Mouse (Mus musculus) spleen, embryonic (tissue): Measurements from ENCODE around the gene Espl1.
"Not testable (repeated sequence)": the region's sequence is repeated elsewhere in the genome, so short reads cannot be mapped to it uniquely, and the experiment has no call there.

Experiments used
- CTCF ChIA-PET: fragments of 350-600 bp; sonication (Branson Sonifier 250); formaldehyde crosslinking; loops from one replicate; lab custom pipeline; 2022; lab: Charles Lee

Gene Espl1

DNA sequence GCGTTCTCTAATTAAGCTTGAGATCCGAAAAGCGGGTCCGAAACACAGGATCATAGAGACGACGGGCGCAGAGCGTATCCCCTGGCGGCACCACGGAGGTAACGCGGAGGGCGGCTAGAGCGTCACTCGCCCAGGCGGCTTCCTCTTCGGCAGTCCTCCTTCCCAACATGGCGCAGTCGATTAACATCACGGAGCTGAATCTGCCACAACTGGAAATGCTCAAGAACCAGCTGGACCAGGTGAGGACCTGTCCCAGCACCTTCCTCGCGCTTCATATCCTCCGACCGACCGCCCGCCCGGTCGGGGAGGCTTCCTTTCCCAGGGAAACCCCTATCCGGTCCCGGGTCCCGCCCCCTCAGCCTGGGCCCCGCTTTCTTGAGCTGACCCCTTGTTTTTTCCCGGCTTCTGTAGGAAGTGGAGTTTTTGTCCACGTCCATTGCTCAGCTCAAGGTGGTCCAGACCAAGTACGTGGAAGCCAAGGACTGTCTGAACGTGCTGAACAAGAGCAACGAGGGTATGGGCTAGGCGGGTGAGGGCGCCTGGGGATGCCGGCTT is 30.0 kb downstream of the Espl1 start, which contains the start of gene Pfdn5:
Pfdn5 (plus strand) TSS at position 95 of the 555 bp plus-strand sequence.
- CTCF ChIA-PET = interaction anchor here (0.6 kb wide), 2 partner anchors 9 to 161 kb away, joined by 3 read pairs; no protein-coding TSS in a partner anchor

DNA sequence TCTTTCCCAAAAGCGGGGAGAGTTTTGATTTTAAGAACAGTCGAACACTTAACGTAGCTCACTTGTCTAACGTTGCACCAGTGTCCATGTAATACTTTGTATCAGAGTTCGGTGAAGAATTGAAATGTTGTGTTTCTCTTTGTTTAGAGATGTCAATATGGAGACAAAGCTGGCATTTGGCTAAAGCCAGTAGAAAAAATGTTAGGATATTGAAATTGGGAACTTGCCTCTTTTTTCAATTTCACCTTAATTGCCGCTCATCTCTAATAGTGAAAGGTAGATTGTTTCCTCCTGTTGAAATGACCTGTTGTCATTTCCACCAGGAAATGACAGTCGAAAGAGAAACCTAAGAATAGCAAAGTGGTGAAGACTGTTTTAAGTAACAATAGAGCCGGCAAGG is 30.8 kb downstream of the Espl1 start:
- CTCF ChIA-PET = interaction anchor here (0.6 kb wide), 1 partner anchor 161 kb away, joined by 3 read pairs; no protein-coding TSS in a partner anchor

DNA sequence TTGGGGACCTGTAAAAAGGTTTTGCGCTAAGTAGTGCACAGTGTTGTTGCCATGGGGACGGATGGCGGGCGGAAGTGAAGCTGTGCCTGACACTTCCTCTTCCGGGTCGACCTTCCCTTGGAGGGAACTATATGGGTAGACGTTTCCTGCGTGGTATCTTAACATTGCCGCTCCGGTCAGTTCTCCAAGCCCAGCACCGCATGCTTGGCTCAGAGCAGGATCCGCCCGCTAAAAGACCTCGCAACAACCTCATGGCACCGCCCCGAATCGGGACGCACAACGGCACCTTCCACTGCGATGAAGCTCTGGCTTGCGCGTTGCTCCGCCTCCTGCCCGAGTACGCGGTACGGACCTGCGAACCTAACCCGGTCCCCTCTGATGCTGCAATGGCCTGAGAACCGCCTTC is 35.5 kb downstream of the Espl1 start, which contains the start of gene Myg1:
Myg1 (plus strand) TSS at position 100 of the 406 bp plus-strand sequence.
- CTCF ChIA-PET = interaction anchor here (1.1 kb wide), 1 partner anchor 12 kb away, joined by 4 read pairs; no protein-coding TSS in a partner anchor

DNA sequence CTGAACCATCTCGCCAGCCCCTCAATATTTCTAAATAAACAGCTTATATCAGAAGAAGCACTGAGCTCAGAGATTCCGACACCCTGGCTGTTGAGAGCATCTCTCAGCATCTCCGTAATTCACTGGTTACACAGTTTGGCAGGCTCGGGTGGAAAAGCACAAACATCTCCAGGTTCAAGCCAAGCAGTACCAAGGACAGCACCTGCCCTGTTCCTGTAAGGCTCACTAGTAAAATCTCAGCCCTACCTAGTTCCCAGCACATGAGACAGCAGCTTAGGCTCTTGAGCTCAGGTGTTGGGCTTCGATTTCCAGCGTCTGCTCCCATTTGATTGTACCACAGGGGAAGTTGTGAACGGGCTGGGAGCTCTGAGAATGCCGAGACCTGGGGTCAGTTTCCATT is 39.2 kb downstream of the Espl1 start:
- CTCF ChIA-PET = no interaction called here

DNA sequence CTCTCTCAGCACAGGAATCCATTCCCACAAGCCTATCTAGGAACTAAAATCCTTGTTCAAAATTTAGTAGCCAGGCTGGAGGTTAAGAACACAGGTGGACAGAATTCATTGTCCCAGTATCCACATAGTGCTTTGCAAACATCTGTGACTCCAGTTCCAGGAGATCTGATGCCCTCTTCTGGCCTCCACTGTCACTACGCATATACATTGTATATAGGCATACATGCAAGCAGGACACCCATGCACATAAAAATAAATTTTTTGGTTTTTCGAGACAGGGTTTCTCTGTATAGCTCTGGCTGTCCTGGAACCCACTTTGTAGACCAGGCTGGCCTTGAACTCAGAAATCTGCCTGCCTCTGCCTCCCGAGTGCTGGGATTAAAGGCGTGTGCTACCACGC is 39.9 kb downstream of the Espl1 start:
- CTCF ChIA-PET = not testable (repeated sequence)

DNA sequence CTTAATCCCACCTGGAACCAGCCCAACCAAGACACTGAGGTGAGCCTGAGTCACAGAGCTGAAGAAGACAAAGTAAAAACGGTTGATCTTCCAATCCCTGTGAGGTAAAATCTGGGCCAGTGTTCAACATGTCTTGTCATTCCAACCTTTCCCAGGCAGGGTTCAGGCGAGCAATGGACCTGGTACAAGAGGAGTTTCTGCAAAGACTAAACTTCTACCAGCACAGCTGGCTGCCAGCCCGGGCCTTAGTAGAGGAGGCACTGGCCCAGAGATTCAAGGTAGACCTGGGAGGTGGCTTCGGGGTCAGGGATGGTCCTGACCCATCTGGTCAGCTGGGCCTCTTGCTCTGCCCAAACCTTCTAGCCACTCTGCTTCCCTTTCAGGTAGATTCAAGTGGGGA is 40.9 kb downstream of the Espl1 start:
- CTCF ChIA-PET = no interaction called here

DNA sequence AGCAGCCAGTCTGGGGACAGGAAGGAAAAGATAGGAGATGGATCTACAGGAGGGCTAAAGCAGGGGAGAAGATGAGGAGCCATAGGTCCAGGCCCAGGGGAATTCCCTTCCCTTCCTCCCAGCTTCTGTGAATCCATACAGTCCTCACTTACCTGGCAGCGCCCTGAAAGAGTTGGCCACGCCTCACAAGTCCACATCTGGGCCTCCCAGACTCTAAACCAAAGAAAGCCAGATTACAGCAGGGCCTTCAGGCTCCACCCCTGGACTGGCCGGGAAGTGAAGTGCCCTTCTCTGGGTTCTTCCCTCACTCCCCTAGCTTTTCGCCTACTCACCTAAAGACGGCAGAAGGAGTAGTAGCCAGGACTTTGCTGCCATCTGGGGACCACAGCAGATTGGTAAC is 43.5 kb downstream of the Espl1 start:
- CTCF ChIA-PET = no interaction called here

DNA sequence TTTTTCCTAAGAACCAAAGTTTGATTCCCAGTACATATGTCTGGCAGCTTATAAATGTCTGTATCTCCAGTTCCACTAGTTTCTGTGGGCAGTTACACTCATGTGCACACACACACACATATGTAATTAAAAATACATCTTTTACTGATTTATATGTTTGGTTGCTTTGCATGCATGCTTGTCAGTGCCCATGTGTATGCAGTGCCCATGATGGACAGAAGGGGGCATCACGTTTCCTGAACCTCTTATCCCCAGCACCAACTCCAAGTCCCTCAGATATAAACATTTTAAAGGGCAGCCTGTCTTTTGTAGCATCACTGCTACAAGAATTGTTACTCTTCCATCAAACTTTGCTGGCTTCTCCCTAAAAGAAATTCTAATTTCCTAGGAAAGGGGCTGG is 45.5 kb downstream of the Espl1 start:
- CTCF ChIA-PET = interaction anchor here (0.7 kb wide), 2 partner anchors 44 to 157 kb away, joined by 3 to 6 read pairs; no protein-coding TSS in a partner anchor

DNA sequence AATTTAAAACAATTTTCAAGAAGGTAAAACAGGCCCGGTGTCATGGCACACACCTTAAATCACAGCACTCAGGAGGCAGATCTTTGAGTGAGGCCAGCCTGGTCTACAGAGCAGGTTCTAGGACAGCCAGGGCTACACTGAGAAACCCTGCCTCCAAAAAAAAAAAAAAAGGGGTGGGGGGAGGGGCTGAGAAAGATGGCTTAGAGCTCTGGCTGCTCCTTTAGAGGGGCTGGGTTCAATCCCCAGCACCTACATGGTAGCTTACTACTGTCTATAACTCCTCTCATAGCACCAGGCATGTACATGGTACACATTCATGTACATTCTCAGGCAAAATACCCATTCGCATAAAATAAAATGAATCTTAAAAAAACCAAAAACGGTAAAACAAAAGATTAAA is 48.4 kb downstream of the Espl1 start:
- CTCF ChIA-PET = interaction anchor here (0.5 kb wide), 1 partner anchor 71 kb away, joined by 9 read pairs; no protein-coding TSS in a partner anchor

DNA sequence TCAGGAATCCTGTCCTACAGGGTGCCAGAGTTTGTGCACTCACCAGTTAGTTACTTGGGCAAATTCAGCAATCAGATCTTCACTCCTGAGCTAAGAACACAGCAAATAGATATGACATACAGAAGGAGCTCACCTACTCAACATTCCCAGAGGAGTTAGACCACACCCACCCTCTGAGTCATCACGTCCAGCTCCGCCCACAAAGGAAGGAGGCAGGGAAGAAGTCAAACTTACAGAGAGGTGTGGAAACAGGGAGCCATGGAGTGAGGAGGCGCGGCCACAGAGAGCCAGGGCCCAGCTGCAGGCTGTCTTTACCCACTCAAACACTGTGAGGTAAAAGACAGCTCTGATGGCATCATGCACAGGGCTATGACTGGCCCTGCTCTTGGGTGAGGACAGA is 50.4 kb downstream of the Espl1 start:
- CTCF ChIA-PET = interaction anchor here (0.5 kb wide), 1 partner anchor 368 kb away, joined by 5 read pairs; no protein-coding TSS in a partner anchor

DNA sequence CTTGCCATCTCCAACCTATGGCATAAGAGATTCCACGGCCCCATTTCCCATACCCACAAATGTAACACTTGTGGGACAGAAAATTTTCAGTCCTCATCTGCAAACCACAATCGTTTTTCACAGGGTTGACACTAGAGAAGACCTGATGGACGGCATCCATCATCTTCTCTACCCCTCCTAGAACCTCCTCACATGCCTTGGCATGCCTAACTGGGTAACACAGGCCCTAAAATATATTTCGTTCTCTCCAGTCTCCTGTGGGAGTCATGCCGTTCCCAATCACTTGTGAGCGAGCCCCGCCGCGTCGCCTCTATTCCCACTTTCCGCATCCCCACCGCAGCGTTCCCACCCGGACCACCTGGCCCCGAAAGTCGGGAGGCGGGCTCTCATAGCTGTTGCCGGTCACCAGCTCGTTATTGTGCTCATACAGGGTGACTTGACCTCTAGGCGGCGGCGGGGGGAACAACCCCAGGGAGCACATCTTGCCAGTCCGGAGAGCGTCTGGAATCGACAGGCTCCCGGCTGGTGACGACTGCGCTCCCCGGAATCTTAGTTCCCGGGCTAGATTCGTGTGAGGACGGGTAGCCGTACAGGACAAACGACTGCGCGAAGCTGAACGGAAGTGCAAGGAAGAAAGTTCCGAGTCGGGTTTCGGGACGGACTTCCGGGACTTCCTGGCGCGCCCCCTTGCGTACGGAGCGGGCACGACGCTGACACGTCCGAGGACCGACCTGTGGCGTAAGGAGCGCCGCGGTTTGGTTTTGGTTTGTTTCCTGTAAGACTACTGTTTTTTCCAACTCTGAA is 54.3 kb downstream of the Espl1 start, which contains the start of gene Aaas:
Aaas (minus strand) TSS at position 634 of the 804 bp plus-strand sequence.
- CTCF ChIA-PET = interaction anchor here (0.5 to 0.9 kb wide), 3 partner anchors 15 to 86 kb away, joined by 3 to 5 read pairs (median 3); no protein-coding TSS in a partner anchor

DNA sequence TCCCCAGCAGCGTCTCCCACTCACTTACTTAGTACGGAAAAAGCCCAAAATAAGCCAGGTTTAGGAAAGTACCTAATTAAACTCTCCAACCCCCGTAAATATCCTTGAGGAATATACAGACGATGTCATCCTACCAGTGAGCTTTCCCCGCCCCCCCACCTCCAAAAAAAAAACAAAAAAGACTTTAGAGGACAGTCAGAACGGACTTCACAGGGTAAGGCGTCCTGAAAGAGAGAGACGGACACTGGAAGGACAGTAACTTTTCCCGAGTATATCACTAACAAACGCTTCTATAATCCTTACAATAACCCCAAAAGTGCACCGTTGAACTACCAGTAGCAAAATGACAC is 54.9 kb downstream of the Espl1 start:
- CTCF ChIA-PET = interaction anchor here (0.5 to 0.9 kb wide), 2 partner anchors 15 to 64 kb away, joined by 3 to 5 read pairs; no protein-coding TSS in a partner anchor

DNA sequence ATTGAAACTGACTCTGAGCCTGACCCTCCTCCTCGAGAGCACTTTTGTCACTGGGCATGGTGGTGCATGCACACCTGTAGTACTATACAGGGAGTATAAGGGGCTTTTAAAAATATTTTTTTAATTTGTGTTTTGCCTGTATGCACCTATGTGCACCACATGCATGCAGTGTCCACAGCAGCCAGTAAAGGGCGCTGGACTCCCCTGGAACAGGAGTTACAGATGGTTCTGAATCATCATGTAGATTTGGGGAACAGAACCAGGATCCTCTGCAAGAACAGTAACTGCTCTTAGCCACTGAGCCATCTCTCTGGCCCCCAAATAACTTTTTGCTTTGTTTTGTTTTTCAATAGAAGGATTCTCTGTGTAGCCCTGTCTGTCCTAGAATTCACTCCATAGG is 56.1 kb downstream of the Espl1 start:
- CTCF ChIA-PET = interaction anchor here (0.6 to 0.7 kb wide), 2 partner anchors 59 to 1781 kb away, joined by 5 to 9 read pairs; no protein-coding TSS in a partner anchor

DNA sequence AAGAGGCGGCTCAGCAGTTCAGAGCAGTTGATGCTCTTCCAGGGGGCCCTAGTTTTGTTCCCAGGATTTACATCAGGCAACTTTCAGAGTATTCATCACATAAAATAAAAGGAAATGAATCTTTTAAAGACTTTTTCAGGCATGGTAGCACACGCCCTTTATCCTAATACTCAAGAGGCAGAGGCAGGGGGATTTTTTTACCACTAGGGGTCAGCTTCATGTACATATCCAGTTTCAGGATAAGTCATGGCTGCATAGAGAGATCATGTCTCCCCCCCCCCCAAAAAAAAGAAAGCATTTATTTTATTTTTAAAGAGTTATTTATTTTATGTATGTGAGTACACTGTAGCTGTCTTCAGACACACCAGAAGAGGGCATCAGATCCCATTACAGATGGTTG is 57.9 kb downstream of the Espl1 start:
- CTCF ChIA-PET = no interaction called here

DNA sequence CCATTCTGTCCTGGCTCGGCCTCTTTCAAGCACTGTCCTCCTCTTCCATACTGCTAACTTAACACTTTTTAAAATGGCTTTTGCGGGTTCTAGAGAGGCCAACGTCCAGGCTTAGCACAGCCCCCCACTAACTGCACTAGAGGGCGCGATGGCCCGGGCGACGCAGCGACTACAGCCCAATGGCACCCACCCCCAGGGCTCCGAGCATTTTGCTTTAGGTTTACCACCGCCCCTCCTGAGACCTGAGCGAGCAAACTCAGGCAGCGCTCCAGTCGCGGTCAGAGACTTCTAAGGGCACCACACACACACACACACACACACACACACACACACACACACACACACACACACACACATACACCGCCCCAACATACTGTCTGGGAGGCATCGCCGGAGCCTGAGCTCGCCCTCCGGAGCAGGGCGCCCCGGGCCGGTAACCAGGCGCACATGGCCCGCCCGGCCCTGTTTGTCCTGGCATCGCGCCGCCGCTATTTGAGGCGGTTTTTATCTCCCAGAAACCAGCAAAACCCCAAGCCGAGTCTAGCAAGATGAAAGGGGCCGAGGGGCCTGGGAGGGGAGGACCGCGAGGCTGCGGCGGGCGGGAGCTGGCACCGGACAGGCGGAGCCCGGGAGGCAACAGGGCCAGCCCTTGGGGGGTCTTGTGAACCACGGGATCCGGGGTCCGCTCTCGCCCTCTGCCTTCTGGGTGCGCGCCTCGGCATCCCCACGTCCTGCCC is 59.2 kb downstream of the Espl1 start:
- CTCF ChIA-PET = interaction anchor here (0.5 to 0.6 kb wide), 2 partner anchors 65 to 72 kb away, joined by 3 to 4 read pairs; no protein-coding TSS in a partner anchor

DNA sequence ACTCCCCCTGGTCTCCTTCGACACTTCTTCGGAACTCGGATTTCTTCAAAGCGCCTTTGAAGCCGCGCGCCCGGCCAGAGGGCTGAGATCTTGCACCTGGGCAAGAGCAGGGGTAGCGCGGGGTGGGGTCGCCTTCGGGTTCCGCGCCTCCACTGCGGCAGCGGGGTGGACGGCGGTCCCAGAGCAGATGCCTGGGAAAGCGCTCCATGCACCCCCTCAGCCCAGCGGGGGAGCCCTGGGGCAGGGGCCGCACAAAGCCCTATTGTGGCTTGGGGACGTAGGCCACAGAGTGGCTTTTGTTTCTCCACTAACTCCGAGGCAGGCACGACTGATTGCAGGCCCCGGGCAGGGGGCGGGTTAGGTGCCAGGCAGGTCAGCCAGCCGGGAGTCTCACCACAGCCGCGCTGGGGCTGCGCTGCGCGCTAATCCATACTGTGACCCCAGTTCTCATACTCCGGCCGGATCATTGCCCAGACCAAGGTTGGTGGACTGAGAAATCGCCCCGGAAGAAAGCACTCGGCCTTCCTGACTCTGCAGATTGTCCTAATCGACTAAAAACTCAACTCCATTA is 59.9 kb downstream of the Espl1 start:
- CTCF ChIA-PET = interaction anchor here (0.5 to 0.6 kb wide), 2 partner anchors 64 to 72 kb away, joined by 3 to 4 read pairs; no protein-coding TSS in a partner anchor

DNA sequence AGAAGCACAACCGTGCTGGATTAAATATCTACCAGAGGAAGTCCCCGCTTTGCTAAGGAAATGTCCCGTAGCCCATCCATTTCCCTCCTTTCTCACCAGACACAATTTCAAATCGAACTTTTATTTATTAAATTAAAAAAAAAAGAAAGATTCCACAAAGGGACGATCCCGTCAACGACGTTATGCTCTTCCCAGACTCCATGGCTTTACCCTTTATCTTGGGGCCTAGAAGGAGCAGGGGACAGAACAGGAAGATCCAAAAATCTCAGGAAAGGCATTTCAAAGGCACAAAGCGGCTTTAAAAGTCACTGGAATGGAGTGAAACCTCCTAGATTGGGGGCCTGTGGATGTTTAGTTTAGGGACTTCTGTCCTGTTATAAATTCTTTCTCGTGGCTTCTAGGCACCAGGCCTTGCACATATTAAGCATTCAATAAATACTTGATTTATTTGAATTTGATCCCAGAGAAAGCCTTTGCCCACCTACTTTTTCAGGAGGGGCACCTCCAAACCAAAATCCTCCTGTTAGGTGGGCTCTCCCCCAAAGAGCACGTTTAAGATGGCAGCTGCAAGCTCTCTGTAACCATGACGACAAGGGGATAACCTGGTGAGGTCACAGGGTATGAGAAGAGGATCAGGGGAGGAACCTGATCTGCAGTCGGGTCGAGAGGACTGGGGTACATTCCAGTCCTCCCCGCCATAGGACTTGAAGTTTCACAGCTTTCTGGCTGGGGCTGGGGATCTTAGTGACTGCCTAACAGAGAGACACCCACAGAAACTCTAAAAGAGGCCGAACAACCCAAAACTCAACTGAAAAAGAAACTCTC is 60.6 kb downstream of the Espl1 start:
- CTCF ChIA-PET = no interaction called here

DNA sequence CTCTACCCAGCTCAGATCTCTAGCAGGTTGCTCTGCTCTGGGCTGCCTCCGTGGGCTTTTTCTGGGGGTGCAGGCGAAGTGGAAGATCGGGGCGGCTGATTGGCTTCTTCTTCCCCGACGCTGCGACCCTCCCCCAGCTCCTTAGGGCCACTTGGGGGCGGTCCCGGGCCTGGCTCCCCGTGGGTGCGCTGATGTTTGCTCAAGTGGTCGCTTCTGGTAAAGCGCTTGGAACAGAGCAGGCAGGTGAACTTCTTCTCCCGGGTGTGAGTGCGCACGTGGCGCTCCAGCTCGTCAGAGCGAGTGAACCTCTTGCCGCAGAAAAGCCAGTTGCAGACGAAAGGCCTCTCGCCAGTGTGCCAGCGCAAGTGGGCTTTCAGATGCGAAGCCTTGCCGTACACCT is 62.1 kb downstream of the Espl1 start:
- CTCF ChIA-PET = no interaction called here

DNA sequence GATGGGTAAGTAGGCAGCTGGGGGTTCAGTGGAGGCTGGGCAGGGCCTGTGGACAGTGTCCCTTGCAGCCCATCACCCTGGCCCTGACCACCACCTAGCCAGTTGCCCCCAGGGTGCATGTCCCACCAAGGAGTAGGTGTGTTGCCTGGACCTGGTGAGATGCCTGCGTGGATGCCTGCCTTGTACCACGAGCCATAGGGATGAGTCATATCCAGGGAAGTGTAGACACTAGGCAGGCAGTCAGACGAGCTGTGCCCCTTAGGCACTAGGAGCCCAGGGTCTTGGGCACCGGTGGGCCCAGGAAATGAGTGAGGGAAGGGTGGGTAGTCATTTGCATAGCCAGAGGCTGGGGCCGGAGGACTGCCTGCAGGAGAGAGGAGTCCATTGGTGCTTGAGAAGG is 62.8 kb downstream of the Espl1 start:
- CTCF ChIA-PET = no interaction called here

DNA sequence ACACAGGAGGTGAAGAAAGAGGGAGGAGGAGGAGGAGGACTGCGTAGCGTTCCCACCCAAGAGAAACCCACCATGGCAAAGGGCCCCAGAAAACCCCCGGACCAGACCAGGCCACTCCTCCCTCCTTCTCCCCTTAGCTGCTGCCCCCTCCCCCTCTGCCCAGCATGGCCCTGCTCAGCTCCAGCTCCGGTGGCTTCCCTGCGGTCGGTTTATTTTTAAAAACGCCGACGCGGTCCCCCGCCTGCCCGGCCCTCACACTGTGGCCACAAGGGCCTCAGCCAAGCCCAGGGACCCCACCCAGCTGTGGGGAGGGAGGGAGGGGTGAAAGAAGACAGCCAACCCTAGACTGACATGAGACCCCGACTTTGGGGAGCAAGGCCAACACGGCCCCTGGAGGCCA is 66.6 kb downstream of the Espl1 start:
- CTCF ChIA-PET = interaction anchor here (0.5 to 0.6 kb wide), 2 partner anchors 399 to 593 kb away, joined by 3 read pairs; no protein-coding TSS in a partner anchor
